Mouse (Mus musculus): ENCODE measurements at regions not wholly inside any gene's neighbourhood (a gene's known extent, or its start where the extent isn't known, plus 50 kb on each side); places are given as distances from the start of the nearest gene placed in this dataset.

- H3K9me3 ChIP-seq: no peaks in the 10 kb centered on the region
- H3K4me3 ChIP-seq: no peak overlapping the region
- H3K36me3 ChIP-seq: no peaks in the 10 kb centered on the region
- H3K4me1 ChIP-seq: no peaks in the 10 kb centered on the region
- ATAC-seq (ENCODE audit: low FRiP score, low read depth): no peak
- no peak overlapping the region for H3K27ac ChIP-seq
- H3K27me3 ChIP-seq (replicated peaks): no peaks in the 10 kb centered on the region
- 80% methylated on average over 5 of the region's 5 CpGs for WGBS
- no peak overlapping the region for H3K9ac ChIP-seq
- H3K4me2 ChIP-seq (replicated peaks): no peak overlapping the region
Observed at GRCm38 (mm10) chr5:18448330-18448670, 88.1 kb upstream of the Gnai1 start.

- H3K4me1 ChIP-seq: no peaks in the 10 kb centered on the region
- H3K4me3 ChIP-seq: no peak overlapping the region
- ATAC-seq (ENCODE audit: low FRiP score, low read depth): no peak
- no peaks in the 10 kb centered on the region for H3K36me3 ChIP-seq
- H3K9ac ChIP-seq: no peak overlapping the region
- no peaks in the 10 kb centered on the region for H3K27me3 ChIP-seq (replicated peaks)
- WGBS: 91% methylated on average over 14 of the region's 14 CpGs
- H3K9me3 ChIP-seq: no peaks in the 10 kb centered on the region
- no peak overlapping the region for H3K27ac ChIP-seq
- no peak overlapping the region for H3K4me2 ChIP-seq (replicated peaks)
Observed at GRCm38 (mm10) chr5:18447665-18448329, 87.6 kb upstream of the Gnai1 start.

GRCm38 (mm10) chr5:18445969-18446368 is 85.8 kb upstream of the Gnai1 start:
- Histone ChIP-seq H3K9ac (no peak overlapping the region), H3K27ac (no peak overlapping the region), H3K36me3 (no peaks in the 10 kb centered on the region), H3K27me3 (replicated peaks) (no peaks in the 10 kb centered on the region), H3K4me3 (no peak overlapping the region), H3K9me3 (no peaks in the 10 kb centered on the region), H3K4me2 (replicated peaks) (no peak overlapping the region), H3K4me1 (no peaks in the 10 kb centered on the region)
- 30% methylated on average over 8 of the region's 8 CpGs for WGBS
- ATAC-seq (ENCODE audit: low FRiP score, low read depth): peak; percentile 64

GRCm38 (mm10) chr5:18439986-18440385 is 79.8 kb upstream of the Gnai1 start:
- ATAC-seq (ENCODE audit: low FRiP score, low read depth): no peak
- no peak overlapping the region for H3K4me3 ChIP-seq
- 92% methylated on average over 4 of the region's 4 CpGs for WGBS
- H3K27me3 ChIP-seq (replicated peaks): no peaks in the 10 kb centered on the region
- H3K4me2 ChIP-seq (replicated peaks): no peak overlapping the region
- no peaks in the 10 kb centered on the region for H3K9me3 ChIP-seq
- no peak overlapping the region for H3K9ac ChIP-seq
- no peak overlapping the region for H3K27ac ChIP-seq
- H3K36me3 ChIP-seq: no peaks in the 10 kb centered on the region
- H3K4me1 ChIP-seq: no peaks in the 10 kb centered on the region

GRCm38 (mm10) chr5:18439281-18439680 is 79.1 kb upstream of the Gnai1 start:
- Histone ChIP-seq H3K4me3 (no peak overlapping the region), H3K4me1 (no peaks in the 10 kb centered on the region), H3K36me3 (no peaks in the 10 kb centered on the region), H3K4me2 (replicated peaks) (no peak overlapping the region), H3K27me3 (replicated peaks) (no peaks in the 10 kb centered on the region), H3K9ac (no peak overlapping the region), H3K27ac (no peak overlapping the region), H3K9me3 (no peaks in the 10 kb centered on the region)
- 93% methylated on average over 1 of the region's 1 CpGs for WGBS
- no peak for ATAC-seq (ENCODE audit: low FRiP score, low read depth)

- WGBS: 58% methylated on average over 6 of the region's 6 CpGs
- no peak overlapping the region for H3K9ac ChIP-seq
- H3K4me3 ChIP-seq: no peak overlapping the region
- H3K27me3 ChIP-seq (replicated peaks): no peaks in the 10 kb centered on the region
- no peak overlapping the region for H3K4me2 ChIP-seq (replicated peaks)
- H3K27ac ChIP-seq: no peak overlapping the region
- no peaks in the 10 kb centered on the region for H3K9me3 ChIP-seq
- ATAC-seq (ENCODE audit: low FRiP score, low read depth): no peak
- no peaks in the 10 kb centered on the region for H3K36me3 ChIP-seq
- H3K4me1 ChIP-seq: no peaks in the 10 kb centered on the region
Observed at GRCm38 (mm10) chr5:18436099-18436748, 76.1 kb upstream of the Gnai1 start.

- WGBS: 90% methylated on average over 2 of the region's 2 CpGs
- Histone ChIP-seq H3K4me2 (replicated peaks) (no peak overlapping the region), H3K27ac (no peak overlapping the region), H3K9ac (no peak overlapping the region), H3K9me3 (no peaks in the 10 kb centered on the region), H3K27me3 (replicated peaks) (no peaks in the 10 kb centered on the region), H3K4me1 (no peaks in the 10 kb centered on the region), H3K36me3 (no peaks in the 10 kb centered on the region), H3K4me3 (no peak overlapping the region)
- ATAC-seq (ENCODE audit: low FRiP score, low read depth): no peak
Observed at GRCm38 (mm10) chr5:18434245-18434644, 74.1 kb upstream of the Gnai1 start.

- Histone ChIP-seq H3K9me3 (no peaks in the 10 kb centered on the region), H3K4me2 (replicated peaks) (no peak overlapping the region), H3K27ac (no peak overlapping the region), H3K4me1 (no peaks in the 10 kb centered on the region), H3K27me3 (replicated peaks) (no peaks in the 10 kb centered on the region), H3K9ac (no peak overlapping the region), H3K4me3 (no peak overlapping the region), H3K36me3 (no peaks in the 10 kb centered on the region)
- ATAC-seq (ENCODE audit: low FRiP score, low read depth): no peak
- WGBS: 68% methylated on average over 7 of the region's 7 CpGs
Observed at GRCm38 (mm10) chr5:18433287-18433686, 73.1 kb upstream of the Gnai1 start.

- no peaks in the 10 kb centered on the region for H3K4me1 ChIP-seq
- no peaks in the 10 kb centered on the region for H3K9me3 ChIP-seq
- ATAC-seq (ENCODE audit: low FRiP score, low read depth): no peak
- 67% methylated on average over 4 of the region's 4 CpGs for WGBS
- no peaks in the 10 kb centered on the region for H3K27me3 ChIP-seq (replicated peaks)
- no peaks in the 10 kb centered on the region for H3K36me3 ChIP-seq
- no peak overlapping the region for H3K4me3 ChIP-seq
- H3K9ac ChIP-seq: no peak overlapping the region
- H3K27ac ChIP-seq: no peak overlapping the region
- no peak overlapping the region for H3K4me2 ChIP-seq (replicated peaks)
Observed at GRCm38 (mm10) chr5:18425098-18425497, 64.9 kb upstream of the Gnai1 start.

GRCm38 (mm10) chr5:18414892-18415291 is 54.7 kb upstream of the Gnai1 start:
- no peaks in the 10 kb centered on the region for H3K9me3 ChIP-seq
- H3K9ac ChIP-seq: no peak overlapping the region
- H3K4me3 ChIP-seq: no peak overlapping the region
- no peak for ATAC-seq (ENCODE audit: low FRiP score, low read depth)
- H3K36me3 ChIP-seq: no peaks in the 10 kb centered on the region
- H3K4me2 ChIP-seq (replicated peaks): no peak overlapping the region
- 57% methylated on average over 3 of the region's 3 CpGs for WGBS
- no peak overlapping the region for H3K27ac ChIP-seq
- no peaks in the 10 kb centered on the region for H3K27me3 ChIP-seq (replicated peaks)
- no peaks in the 10 kb centered on the region for H3K4me1 ChIP-seq
